Mouse (Mus musculus): ENCODE data around the gene Tmem106c. TPM values are rescaled to one million over a fixed set of nuclear protein-coding genes. Genes with fewer than 3 reads are reported as not detected.
A peak's percentile ranks its signal among the peaks of the same experiment; 100 is the strongest.

The Tmem106c gene
- polyA plus RNA-seq, 1 experiment from 2014 or later: 47.2 TPM

DNA sequence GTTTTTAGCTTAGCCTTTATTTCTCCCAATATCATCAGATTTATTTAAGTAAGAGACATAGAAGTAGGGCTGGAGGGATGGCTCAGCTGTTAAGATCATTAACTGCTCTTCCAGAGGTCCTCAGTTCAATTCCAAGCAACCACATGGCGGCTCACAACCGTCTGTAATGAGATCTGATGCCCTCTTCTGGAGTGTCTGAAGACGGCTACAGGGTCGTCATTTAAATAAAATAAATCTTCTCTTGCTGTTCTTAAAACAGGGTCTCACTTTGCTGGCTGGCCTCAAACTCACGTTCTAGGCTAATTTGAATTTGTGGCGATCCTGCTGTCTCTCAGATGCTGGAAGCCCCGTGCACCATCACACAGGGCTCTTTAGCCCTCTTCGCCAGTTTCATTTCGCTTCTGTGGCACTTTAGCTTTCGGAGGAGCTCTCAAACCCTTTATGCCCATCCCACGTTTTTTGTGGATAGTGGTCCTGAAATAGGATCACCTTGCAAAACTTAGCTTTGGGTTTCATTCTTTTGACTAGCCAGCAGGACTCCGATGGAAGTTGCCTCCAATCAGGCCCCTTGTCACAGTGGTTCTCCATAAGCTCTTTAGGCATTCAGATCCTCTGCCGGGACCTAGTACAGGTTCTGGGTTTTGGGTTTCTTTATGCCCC is 541 bp upstream of the Tmem106c start:
- H3K27me3 ChIP-seq (replicated peaks; ENCODE audit: control insufficient read depth, insufficient read depth, low read length): no peaks in the 10 kb centered on the region
- WGBS: 8% methylated on average over 13 of the region's 13 CpGs
- H3K9me3 ChIP-seq (ENCODE audit: control insufficient read depth, low read length): no peaks in the 10 kb centered on the region
- H3K27ac ChIP-seq (replicated peaks; ENCODE audit: low read depth, low read length): peak overlapping the region; percentile 77
- peak overlapping the region; percentile 74 for H3K9ac ChIP-seq (ENCODE audit: low read depth, low read length)
- ATAC-seq (ENCODE audit: low read depth) (0 out of 2 replicates have a peak, but pooled peaks have one; percentile 0), DNase-seq (ENCODE audit: low spot score) (no peak)
- no peaks in the 10 kb centered on the region for H3K36me3 ChIP-seq (ENCODE audit: control insufficient read depth, insufficient read depth, low read length)
- H3K4me1 ChIP-seq (ENCODE audit: control insufficient read depth, insufficient read depth, low read length): peaks cover 6% of the 10 kb centered on the region; the same call in 1 of the 2 replicates
- peak overlapping the region; percentile 93 for H3K4me2 ChIP-seq (ENCODE audit: low read depth, low read length)
- peak overlapping the region; percentile 60 for H3K4me3 ChIP-seq (ENCODE audit: low read depth, low read length)

DNA sequence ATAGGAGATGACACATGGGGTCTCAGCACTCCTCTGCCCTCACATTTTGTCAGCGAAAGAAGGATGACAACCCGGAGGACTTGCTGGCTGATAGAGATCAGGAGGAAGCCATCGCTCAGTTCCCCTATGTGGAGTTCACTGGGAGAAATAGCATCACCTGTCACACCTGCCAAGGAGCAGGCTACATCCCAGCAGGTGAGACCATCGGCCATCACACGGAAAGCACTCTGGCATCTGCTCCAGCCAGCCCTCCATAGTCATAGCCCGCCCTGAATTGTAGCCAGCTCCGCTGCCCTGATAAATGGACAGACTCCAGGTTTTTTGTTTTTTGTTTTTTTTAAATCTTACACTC is 812 bp downstream of the Tmem106c start:
- Histone ChIP-seq H3K27me3 (replicated peaks; ENCODE audit: control insufficient read depth, insufficient read depth, low read length) (no peaks in the 10 kb centered on the region), H3K4me1 (ENCODE audit: control insufficient read depth, insufficient read depth, low read length) (peaks cover 6% of the 10 kb centered on the region; the same call in 1 of the 2 replicates), H3K4me2 (ENCODE audit: low read depth, low read length) (peak overlapping the region; percentile 93), H3K4me3 (ENCODE audit: low read depth, low read length) (peak overlapping the region; percentile 60), H3K27ac (replicated peaks; ENCODE audit: low read depth, low read length) (0 out of 2 replicates have a peak overlapping the region, but pooled peaks have one; percentile 67), H3K9me3 (ENCODE audit: control insufficient read depth, low read length) (no peaks in the 10 kb centered on the region), H3K36me3 (ENCODE audit: control insufficient read depth, insufficient read depth, low read length) (no peaks in the 10 kb centered on the region), H3K9ac (ENCODE audit: low read depth, low read length) (peak overlapping the region; percentile 74)
- WGBS: 15% methylated on average over 7 of the region's 7 CpGs
- ATAC-seq (ENCODE audit: low read depth) (no peak), DNase-seq (ENCODE audit: low spot score) (no peak)

DNA sequence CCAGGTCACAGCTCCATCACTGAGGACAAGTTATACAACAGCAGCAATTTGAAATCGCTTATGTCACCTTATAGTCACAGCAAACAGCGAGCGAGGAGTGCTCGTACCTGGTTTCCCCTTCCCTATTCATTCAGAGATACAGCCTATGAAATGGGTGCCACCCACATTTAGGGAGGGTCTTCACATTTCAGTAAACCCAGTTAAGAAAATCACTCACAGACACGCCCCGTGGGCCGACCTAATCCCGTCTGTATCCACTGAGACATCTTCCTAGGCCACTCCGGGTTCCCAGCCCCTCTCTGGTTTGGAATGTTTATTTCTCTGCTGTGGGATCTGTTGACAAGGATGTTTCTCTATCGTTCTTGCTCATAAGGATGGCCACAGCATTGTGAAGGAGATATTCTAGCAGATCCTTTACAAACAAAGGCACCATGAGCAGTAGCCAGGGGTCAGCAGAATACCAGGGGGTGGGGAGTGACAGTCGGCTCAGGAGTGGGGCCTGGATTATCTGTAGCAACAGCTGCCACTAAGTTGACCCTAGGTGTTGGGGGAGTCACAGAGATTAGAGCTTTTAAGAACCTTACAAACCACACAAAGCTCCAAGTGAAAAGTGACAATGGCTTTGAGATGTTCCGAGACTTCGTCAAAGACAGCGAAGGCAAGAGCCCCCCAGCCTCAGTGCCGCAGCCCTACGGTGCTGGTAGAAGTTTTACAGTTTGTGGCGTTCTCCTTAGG is 1.5 kb downstream of the Tmem106c start:
- H3K27me3 ChIP-seq (replicated peaks; ENCODE audit: control insufficient read depth, insufficient read depth, low read length): no peaks in the 10 kb centered on the region
- H3K36me3 ChIP-seq (ENCODE audit: control insufficient read depth, insufficient read depth, low read length): no peaks in the 10 kb centered on the region
- H3K4me1 ChIP-seq (ENCODE audit: control insufficient read depth, insufficient read depth, low read length): peaks cover 6% of the 10 kb centered on the region; the same call in 1 of the 2 replicates
- DNase-seq (ENCODE audit: low spot score): no peak
- no peak overlapping the region for H3K9ac ChIP-seq (ENCODE audit: low read depth, low read length)
- no peak for ATAC-seq (ENCODE audit: low read depth)
- H3K9me3 ChIP-seq (ENCODE audit: control insufficient read depth, low read length): no peaks in the 10 kb centered on the region
- no peak overlapping the region for H3K4me2 ChIP-seq (ENCODE audit: low read depth, low read length)
- no peak overlapping the region for H3K27ac ChIP-seq (replicated peaks; ENCODE audit: low read depth, low read length)
- H3K4me3 ChIP-seq (ENCODE audit: low read depth, low read length): no peak overlapping the region
- WGBS: 63% methylated on average over 17 of the region's 17 CpGs

DNA sequence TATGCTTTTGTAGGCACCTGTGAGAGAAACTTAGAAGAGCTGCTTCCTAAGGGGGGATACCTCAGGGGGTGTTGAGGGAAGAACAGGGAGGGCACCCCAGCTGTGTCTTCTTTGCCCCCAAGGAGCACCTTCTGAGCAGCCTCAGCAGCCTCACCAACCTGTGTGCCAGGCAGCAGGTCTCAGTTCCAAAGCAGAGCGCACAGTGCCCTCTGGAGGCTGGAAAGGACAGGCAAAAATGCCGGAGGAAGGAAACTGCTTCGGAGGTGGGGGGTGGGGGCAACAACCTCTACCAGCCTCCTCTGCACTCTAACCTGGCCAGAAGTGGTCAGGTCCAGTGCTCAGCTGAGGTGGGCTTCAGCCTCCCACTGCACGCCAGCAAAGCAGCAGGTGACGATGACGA is 6.3 kb downstream of the Tmem106c start:
- WGBS: 60% methylated on average over 6 of the region's 6 CpGs
- Histone ChIP-seq H3K4me2 (ENCODE audit: low read depth, low read length) (no peak overlapping the region), H3K9ac (ENCODE audit: low read depth, low read length) (no peak overlapping the region), H3K27me3 (replicated peaks; ENCODE audit: control insufficient read depth, insufficient read depth, low read length) (no peaks in the 10 kb centered on the region), H3K4me1 (ENCODE audit: control insufficient read depth, insufficient read depth, low read length) (no peaks in the 10 kb centered on the region), H3K36me3 (ENCODE audit: control insufficient read depth, insufficient read depth, low read length) (no peaks in the 10 kb centered on the region), H3K4me3 (ENCODE audit: low read depth, low read length) (no peak overlapping the region), H3K27ac (replicated peaks; ENCODE audit: low read depth, low read length) (no peak overlapping the region), H3K9me3 (ENCODE audit: control insufficient read depth, low read length) (no peaks in the 10 kb centered on the region)
- DNase-seq (ENCODE audit: low spot score) (no peak), ATAC-seq (ENCODE audit: low read depth) (no peak)

DNA sequence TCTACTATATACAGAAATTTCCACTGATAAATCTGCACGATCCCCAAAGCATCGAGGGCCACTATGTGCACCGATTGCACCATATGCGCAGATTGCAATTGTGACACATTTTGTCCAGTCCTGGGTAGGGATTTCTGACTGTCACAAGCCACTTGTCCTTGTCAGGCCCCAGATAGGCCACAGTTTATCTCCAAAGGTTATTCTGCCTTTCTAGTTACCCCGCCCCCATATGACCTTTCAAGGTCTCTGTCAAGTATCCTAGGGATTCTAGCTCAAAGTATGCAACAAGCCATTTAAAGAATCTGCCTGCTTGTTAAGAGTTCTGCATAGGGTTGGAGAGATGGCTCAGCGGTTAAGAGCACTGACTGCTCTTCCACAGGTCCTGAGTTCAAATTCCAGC is 8.6 kb downstream of the Tmem106c start:
- no peak overlapping the region for H3K9ac ChIP-seq (ENCODE audit: low read depth, low read length)
- DNase-seq (ENCODE audit: low spot score) (no peak), ATAC-seq (ENCODE audit: low read depth) (no peak)
- no peaks in the 10 kb centered on the region for H3K27me3 ChIP-seq (replicated peaks; ENCODE audit: control insufficient read depth, insufficient read depth, low read length)
- no peak overlapping the region for H3K27ac ChIP-seq (replicated peaks; ENCODE audit: low read depth, low read length)
- H3K4me3 ChIP-seq (ENCODE audit: low read depth, low read length): no peak overlapping the region
- no peaks in the 10 kb centered on the region for H3K9me3 ChIP-seq (ENCODE audit: control insufficient read depth, low read length)
- H3K4me1 ChIP-seq (ENCODE audit: control insufficient read depth, insufficient read depth, low read length): no peaks in the 10 kb centered on the region
- no peak overlapping the region for H3K4me2 ChIP-seq (ENCODE audit: low read depth, low read length)
- WGBS: 94% methylated on average over 6 of the region's 6 CpGs
- H3K36me3 ChIP-seq (ENCODE audit: control insufficient read depth, insufficient read depth, low read length): peaks cover 17% of the 10 kb centered on the region; the same call in 1 of the 2 replicates

DNA sequence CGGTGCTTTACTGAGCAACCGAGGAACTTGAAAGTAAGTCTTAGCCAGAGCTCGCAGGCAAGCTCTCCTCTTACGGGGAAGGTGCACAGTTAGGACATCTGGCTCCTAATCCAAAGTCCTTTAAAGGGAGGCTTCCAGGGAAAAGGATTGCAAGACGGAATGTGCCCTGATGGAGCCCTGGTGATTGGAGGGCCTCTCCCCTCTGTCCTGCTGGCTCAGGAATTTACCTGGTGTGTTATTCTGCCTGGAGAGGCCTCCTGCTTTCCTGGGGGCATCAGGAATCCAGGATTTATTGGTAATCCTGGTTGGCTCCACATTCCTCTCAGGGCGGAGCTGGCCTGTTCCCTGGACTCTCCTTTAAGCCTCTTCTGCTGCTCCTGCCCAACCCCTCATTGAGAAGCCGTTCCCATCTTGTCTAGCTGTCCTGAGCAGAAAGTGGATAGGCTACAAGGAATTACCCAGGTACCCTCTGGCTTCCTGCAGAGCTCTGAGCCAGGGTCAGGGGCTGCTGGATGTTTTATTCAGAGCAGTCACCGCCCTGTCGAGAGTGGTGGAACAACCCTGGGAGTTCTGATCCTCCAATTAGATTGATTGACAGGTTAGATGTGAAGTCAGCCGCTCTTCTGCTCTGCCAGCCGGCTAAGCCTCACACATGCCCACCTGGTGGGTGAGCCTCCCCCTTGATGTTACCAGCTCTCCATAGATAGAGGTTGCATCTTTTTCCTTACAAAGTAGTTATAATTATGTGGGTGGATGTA is 9.4 kb downstream of the Tmem106c start:
- ATAC-seq (ENCODE audit: low read depth) (no peak), DNase-seq (ENCODE audit: low spot score) (no peak)
- no peak overlapping the region for H3K4me2 ChIP-seq (ENCODE audit: low read depth, low read length)
- H3K4me1 ChIP-seq (ENCODE audit: control insufficient read depth, insufficient read depth, low read length): no peaks in the 10 kb centered on the region
- no peaks in the 10 kb centered on the region for H3K9me3 ChIP-seq (ENCODE audit: control insufficient read depth, low read length)
- H3K4me3 ChIP-seq (ENCODE audit: low read depth, low read length): no peak overlapping the region
- no peak overlapping the region for H3K9ac ChIP-seq (ENCODE audit: low read depth, low read length)
- H3K27me3 ChIP-seq (replicated peaks; ENCODE audit: control insufficient read depth, insufficient read depth, low read length): no peaks in the 10 kb centered on the region
- peaks cover 26% of the 10 kb centered on the region for H3K36me3 ChIP-seq (ENCODE audit: control insufficient read depth, insufficient read depth, low read length)
- H3K27ac ChIP-seq (replicated peaks; ENCODE audit: low read depth, low read length): no peak overlapping the region
- 22% methylated on average over 11 of the region's 11 CpGs for WGBS

DNA sequence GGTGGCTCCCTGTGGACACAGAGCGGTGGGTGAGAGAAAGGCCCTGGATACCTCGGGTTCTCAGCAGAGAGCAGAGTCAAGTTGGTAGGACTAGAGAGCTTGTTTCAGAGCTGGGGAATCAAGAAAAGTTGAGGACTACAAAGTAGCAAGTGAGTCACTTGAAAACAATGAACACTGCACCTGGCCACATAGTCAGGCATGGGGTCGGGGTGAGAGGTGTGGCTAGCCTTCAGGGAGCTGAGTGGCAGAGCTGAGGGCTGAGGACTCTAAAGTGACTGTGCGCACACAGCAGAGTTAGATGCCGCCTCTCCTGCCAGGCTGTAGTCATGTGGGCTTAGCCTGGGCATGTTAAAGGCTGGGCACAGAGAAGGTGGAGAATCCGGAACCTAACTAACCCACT is 17.6 kb downstream of the Tmem106c start:
- no peak for ATAC-seq (ENCODE audit: low read depth)
- Histone ChIP-seq H3K4me2 (ENCODE audit: low read depth, low read length) (no peak overlapping the region), H3K27me3 (replicated peaks; ENCODE audit: control insufficient read depth, insufficient read depth, low read length) (no peaks in the 10 kb centered on the region), H3K36me3 (ENCODE audit: control insufficient read depth, insufficient read depth, low read length) (peaks cover 70% of the 10 kb centered on the region), H3K4me1 (ENCODE audit: control insufficient read depth, insufficient read depth, low read length) (no peaks in the 10 kb centered on the region), H3K9me3 (ENCODE audit: control insufficient read depth, low read length) (peaks cover 8% of the 10 kb centered on the region; the same call in 1 of the 2 replicates), H3K9ac (ENCODE audit: low read depth, low read length) (no peak overlapping the region), H3K4me3 (ENCODE audit: low read depth, low read length) (no peak overlapping the region), H3K27ac (replicated peaks; ENCODE audit: low read depth, low read length) (peak overlapping the region; percentile 44)
- DNase-seq (ENCODE audit: low spot score): no peak
- WGBS: 87% methylated on average over 6 of the region's 6 CpGs

DNA sequence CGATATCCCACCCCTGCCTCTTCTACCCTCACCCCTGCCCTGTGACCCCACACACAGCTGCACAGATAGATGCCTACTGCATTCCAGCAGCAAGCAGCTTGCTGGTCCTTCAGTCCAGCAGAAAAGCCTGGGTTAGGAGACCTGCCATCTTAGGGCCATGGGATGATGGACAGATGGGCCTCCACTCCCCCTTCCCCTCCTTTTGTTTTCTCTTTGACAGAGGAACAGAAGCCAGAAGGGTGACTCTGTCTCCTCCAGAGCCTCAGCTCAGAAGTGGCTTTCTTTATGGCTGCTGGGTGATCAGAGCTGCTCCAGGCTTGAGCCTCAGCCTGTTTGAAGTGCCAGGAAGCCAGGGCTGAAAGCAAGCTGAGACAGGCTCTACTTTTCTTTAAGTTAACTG is 25.5 kb downstream of the Tmem106c start:
- 25% methylated on average over 1 of the region's 1 CpGs for WGBS
- Histone ChIP-seq H3K27ac (replicated peaks; ENCODE audit: low read depth, low read length) (peak overlapping the region; percentile 76), H3K9me3 (ENCODE audit: control insufficient read depth, low read length) (no peaks in the 10 kb centered on the region), H3K4me3 (ENCODE audit: low read depth, low read length) (no peak overlapping the region), H3K4me1 (ENCODE audit: control insufficient read depth, insufficient read depth, low read length) (peaks cover 32% of the 10 kb centered on the region), H3K27me3 (replicated peaks; ENCODE audit: control insufficient read depth, insufficient read depth, low read length) (no peaks in the 10 kb centered on the region), H3K9ac (ENCODE audit: low read depth, low read length) (peak overlapping the region; percentile 32; the same call in 1 of the 2 replicates), H3K4me2 (ENCODE audit: low read depth, low read length) (no peak overlapping the region), H3K36me3 (ENCODE audit: control insufficient read depth, insufficient read depth, low read length) (peaks cover 24% of the 10 kb centered on the region; the same call in 1 of the 2 replicates)
- DNase-seq (ENCODE audit: low spot score) (no peak), ATAC-seq (ENCODE audit: low read depth) (no peak)
